Mouse (Mus musculus) embryonic facial prominence, embryonic 15.5 days (tissue): ENCODE results near the gene Bach2. TPM values are rescaled to one million over a fixed set of nuclear protein-coding genes. Genes with fewer than 3 reads are reported as not detected.

ENCODE experiments used
- ATAC-seq: fragments of 200-750 bp; cut with Nextera tagmentation; 2 replicates; pipeline ENCODE4 v1.8.0; 2017; ENCODE audit warnings: low read depth, moderate TSS enrichment; ENCODE audit not compliant: insufficient number of reproducible peaks, low FRiP score, low TSS enrichment
- H3K27ac ChIP-seq: fragments of 300-500 bp; sonication (generic); replicated peaks from 2 replicates; pipeline ENCODE4 v1.5.1; 2015; ENCODE audit warnings: mild to moderate bottlenecking, inconsistent platforms
- H3K27me3 ChIP-seq: fragments of 300-500 bp; sonication (generic); 2 replicates; pipeline ENCODE4 v1.6.1; 2015; ENCODE audit warnings: inconsistent platforms
- H3K36me3 ChIP-seq: fragments of 300-500 bp; sonication (generic); 2 replicates; pipeline ENCODE4 v1.6.1; 2015; ENCODE audit warnings: mild to moderate bottlenecking, inconsistent platforms
- H3K4me1 ChIP-seq: fragments of 300-500 bp; sonication (generic); 2 replicates; pipeline ENCODE4 v1.6.1; 2015; ENCODE audit warnings: inconsistent platforms
- H3K4me2 ChIP-seq: fragments of 300-500 bp; sonication (generic); replicated peaks from 2 replicates; pipeline ENCODE4 v1.6.1; 2015; ENCODE audit warnings: mild to moderate bottlenecking, inconsistent platforms
- H3K4me3 ChIP-seq: fragments of 300-500 bp; sonication (generic); replicated peaks from 2 replicates; pipeline ENCODE4 v1.5.1; 2015; ENCODE audit warnings: mild to moderate bottlenecking, inconsistent platforms
- H3K9ac ChIP-seq: fragments of 300-500 bp; sonication (generic); 2 replicates; pipeline ENCODE4 v1.6.1; 2015; ENCODE audit warnings: inconsistent platforms
- H3K9me3 ChIP-seq: fragments of 300-500 bp; sonication (generic); replicated peaks from 2 replicates; pipeline ENCODE4 v1.6.1; 2016; ENCODE audit warnings: inconsistent platforms
- WGBS: fragments of 180-500 bp; shearing (Covaris S2); methylation state at CpG from one replicate; pipeline ENCODE4 v1.1.7; 2015; 5-methylcytosine and 5-hydroxymethylcytosine counted together
- polyA plus RNA-seq: library from polyadenylated mRNA; unstranded; fragments of >200 nt; fragmentation: Nextera tagmentation; extraction: Ambion mirVana; gene quantifications from 2 replicates; pipeline ENCODE4 v1.2.1, GENCODE M21; 2015

Gene Bach2
- polyA plus RNA-seq, 1 experiment from 2014 or later = 7.2 TPM

DNA sequence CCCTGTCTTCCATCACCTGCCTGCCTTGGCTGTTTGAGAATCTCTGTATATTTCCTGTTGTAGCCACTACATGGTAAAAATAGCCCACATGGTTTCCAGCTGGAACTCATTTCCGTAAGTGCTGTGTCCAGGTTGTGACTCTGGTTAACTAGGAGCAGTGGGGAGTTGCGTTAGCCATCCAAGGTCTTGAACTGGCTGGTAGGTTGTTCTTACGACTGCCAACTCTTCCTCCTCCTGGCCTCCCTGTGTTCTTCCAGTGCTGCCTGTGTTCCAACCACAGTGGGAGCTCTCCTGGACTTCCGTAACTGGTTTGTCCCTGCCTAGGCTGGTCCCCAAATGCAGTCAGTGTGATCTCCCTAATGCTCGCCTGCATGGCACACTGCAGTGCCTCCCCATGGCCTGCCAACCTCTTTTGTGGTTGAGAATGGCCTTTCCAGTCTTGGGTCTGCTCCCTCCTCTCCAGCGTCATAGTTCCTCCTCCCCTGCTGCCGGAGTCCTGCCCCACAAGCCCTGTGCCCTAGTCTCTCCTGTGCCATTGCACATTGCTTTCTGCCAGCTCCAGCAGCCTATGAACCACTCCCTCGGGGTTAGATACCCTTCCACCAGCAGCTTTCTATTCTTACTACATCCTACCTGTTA lies 298.4 kb downstream of the Bach2 start:
- no peak overlapping the region for H3K9ac ChIP-seq
- no peaks in the 10 kb centered on the region for H3K27me3 ChIP-seq
- ATAC-seq = peak; percentile 39; the same call in 1 of the 2 replicates

GRCm38 (mm10) chr4:32538088-32538487 lies 299.5 kb downstream of the Bach2 start:
- Histone ChIP-seq H3K4me3 (no peak overlapping the region), H3K27ac (no peak overlapping the region), H3K4me1 (peaks cover 23% of the 10 kb centered on the region), H3K4me2 (no peak overlapping the region), H3K27me3 (no peaks in the 10 kb centered on the region), H3K9me3 (no peaks in the 10 kb centered on the region), H3K36me3 (no peaks in the 10 kb centered on the region), H3K9ac (no peak overlapping the region)
- 12% methylated on average over 5 of the region's 5 CpGs for WGBS
- ATAC-seq = no peak

More for the DNA sequence above, 298.4 kb downstream of the Bach2 start:
- 0 out of 2 replicates have a peak overlapping the region, but pooled peaks have one; percentile 55 for H3K27ac ChIP-seq
- peaks cover 30% of the 10 kb centered on the region for H3K4me1 ChIP-seq
- WGBS = 54% methylated on average over 8 of the region's 8 CpGs
- H3K9me3 ChIP-seq = no peaks in the 10 kb centered on the region
- no peak overlapping the region for H3K4me2 ChIP-seq
- no peaks in the 10 kb centered on the region for H3K36me3 ChIP-seq
- no peak overlapping the region for H3K4me3 ChIP-seq

DNA sequence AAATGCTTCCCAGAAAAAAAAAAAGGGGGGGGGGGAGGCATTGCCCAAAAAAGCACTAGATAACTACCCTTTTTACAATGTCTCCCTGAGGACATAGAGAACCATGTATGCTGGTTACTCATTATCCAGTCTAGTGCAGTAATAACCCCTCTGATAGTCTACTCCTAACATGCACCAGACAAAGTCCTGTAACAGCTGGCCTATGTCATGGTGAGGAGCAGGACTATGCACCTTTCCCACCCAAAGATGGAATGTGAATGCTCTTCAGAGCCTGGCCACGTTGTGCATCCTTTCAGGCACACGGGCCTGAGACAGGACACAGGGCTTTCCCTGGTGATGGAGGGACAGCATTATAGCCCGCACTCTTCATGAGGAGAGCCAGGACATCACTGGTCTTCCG lies 299.9 kb downstream of the Bach2 start:
- Histone ChIP-seq H3K9me3 (no peaks in the 10 kb centered on the region), H3K4me2 (no peak overlapping the region), H3K4me3 (no peak overlapping the region), H3K9ac (no peak overlapping the region), H3K27ac (no peak overlapping the region), H3K36me3 (no peaks in the 10 kb centered on the region), H3K4me1 (peaks cover 23% of the 10 kb centered on the region), H3K27me3 (no peaks in the 10 kb centered on the region)
- WGBS = 77% methylated on average over 4 of the region's 4 CpGs
- no peak for ATAC-seq

GRCm38 (mm10) chr4:32538987-32539386 lies 300.4 kb downstream of the Bach2 start:
- no peaks in the 10 kb centered on the region for H3K9me3 ChIP-seq
- no peak overlapping the region for H3K4me3 ChIP-seq
- no peaks in the 10 kb centered on the region for H3K27me3 ChIP-seq
- 83% methylated on average over 11 of the region's 11 CpGs for WGBS
- no peak overlapping the region for H3K27ac ChIP-seq
- no peak overlapping the region for H3K9ac ChIP-seq
- no peak for ATAC-seq
- peaks cover 23% of the 10 kb centered on the region for H3K4me1 ChIP-seq
- no peaks in the 10 kb centered on the region for H3K36me3 ChIP-seq
- H3K4me2 ChIP-seq = no peak overlapping the region

DNA sequence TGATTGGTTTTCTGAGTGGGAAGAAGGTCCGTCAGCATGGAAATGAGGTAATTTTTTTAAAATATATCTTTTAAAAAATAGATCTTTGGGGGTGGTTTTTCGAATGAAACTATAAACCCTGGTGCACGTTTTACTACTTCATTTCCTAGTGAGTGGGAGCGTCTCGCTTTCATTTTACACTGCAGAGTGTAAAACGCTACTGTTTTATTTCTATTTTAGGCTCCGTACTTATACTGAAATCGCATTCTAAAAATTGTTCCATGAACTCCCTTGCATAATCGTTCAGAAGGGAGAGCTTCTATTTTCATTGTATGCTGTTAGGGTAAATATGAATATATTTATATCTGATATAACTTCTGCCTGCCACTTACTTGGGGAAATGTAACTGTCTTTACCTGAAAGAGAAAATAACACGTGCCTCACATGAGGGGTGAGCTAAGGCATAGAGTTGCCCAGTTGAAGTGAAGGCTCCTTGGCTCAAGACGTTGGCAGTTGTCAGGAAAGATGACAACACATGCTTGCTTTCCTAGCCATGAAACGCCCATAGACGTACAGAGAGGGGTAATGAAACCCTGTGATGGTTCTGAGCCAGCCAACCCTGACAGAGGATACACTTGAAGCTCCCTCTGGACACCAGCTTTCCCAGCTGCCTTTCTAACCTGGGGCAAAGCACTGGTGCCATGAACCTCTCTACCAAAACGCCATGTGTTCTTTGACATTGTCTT lies 306.4 kb downstream of the Bach2 start:
- WGBS = 80% methylated on average over 14 of the region's 14 CpGs

DNA sequence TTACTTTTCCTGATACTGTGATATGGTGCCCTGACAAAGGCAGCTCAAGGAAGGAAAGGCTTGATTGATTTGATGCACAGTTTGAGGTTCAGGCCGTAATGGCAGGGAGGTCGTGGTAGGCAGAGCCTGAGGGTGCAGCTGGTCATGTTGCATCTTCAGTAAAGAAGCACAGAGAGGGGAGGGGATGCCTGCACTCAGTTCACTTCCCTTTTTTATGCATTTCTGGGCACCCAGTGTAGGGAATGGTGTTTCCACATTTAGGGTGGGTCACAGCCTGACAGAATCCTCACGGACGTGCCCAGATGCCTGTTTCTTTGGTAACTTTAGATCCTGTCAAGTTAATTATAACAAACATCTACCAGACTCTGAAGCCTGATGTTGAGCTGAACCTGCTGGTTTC lies 306.9 kb downstream of the Bach2 start:
- no peak for ATAC-seq
- H3K27ac ChIP-seq = no peak overlapping the region
- H3K4me1 ChIP-seq = no peaks in the 10 kb centered on the region
- no peak overlapping the region for H3K9ac ChIP-seq
- 49% methylated on average over 4 of the region's 4 CpGs for WGBS
- no peaks in the 10 kb centered on the region for H3K9me3 ChIP-seq
- no peak overlapping the region for H3K4me3 ChIP-seq
- H3K27me3 ChIP-seq = no peaks in the 10 kb centered on the region
- no peak overlapping the region for H3K4me2 ChIP-seq
- H3K36me3 ChIP-seq = no peaks in the 10 kb centered on the region

More for the DNA sequence above, 306.4 kb downstream of the Bach2 start:
- Histone ChIP-seq H3K9ac (no peak overlapping the region), H3K27me3 (no peaks in the 10 kb centered on the region), H3K9me3 (no peaks in the 10 kb centered on the region), H3K36me3 (no peaks in the 10 kb centered on the region), H3K4me3 (no peak overlapping the region), H3K4me1 (no peaks in the 10 kb centered on the region), H3K27ac (no peak overlapping the region), H3K4me2 (no peak overlapping the region)
- no peak for ATAC-seq

- Histone ChIP-seq H3K9ac (no peak overlapping the region), H3K4me1 (no peaks in the 10 kb centered on the region), H3K4me2 (no peak overlapping the region), H3K36me3 (no peaks in the 10 kb centered on the region), H3K27ac (no peak overlapping the region), H3K4me3 (no peak overlapping the region), H3K27me3 (no peaks in the 10 kb centered on the region), H3K9me3 (no peaks in the 10 kb centered on the region)
- no peak for ATAC-seq
- WGBS = 72% methylated on average over 1 of the region's 1 CpGs
These were observed 310.5 kb downstream of the Bach2 start for GRCm38 (mm10) chr4:32549150-32549549.

DNA sequence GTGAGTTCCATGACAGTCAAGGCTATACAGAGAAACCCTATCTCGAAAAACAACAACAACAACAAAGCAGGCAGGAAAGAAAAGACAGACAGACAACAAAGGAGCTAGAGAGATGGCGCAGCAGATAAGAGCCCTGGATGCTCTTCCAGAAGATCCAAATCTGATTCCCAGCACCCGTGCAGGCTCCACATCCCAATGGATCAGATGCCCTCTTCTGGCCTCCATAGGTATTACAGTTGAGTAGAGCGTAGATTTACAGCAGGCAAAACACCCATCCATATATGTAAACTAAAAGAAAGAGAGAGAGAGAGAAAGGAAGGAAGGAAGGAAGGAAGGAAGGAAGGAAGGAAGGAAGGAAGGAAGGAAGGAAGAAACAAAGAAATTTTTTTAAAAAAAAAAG lies 312.7 kb downstream of the Bach2 start:
- no peak for ATAC-seq
- 46% methylated on average over 4 of the region's 4 CpGs for WGBS
- no peak overlapping the region for H3K9ac ChIP-seq
- H3K27ac ChIP-seq = no peak overlapping the region
- no peaks in the 10 kb centered on the region for H3K4me1 ChIP-seq
- no peak overlapping the region for H3K4me3 ChIP-seq
- H3K36me3 ChIP-seq = no peaks in the 10 kb centered on the region
- no peak overlapping the region for H3K4me2 ChIP-seq
- H3K9me3 ChIP-seq = no peaks in the 10 kb centered on the region
- no peaks in the 10 kb centered on the region for H3K27me3 ChIP-seq

GRCm38 (mm10) chr4:32555506-32555905 lies 316.9 kb downstream of the Bach2 start:
- no peak overlapping the region for H3K27ac ChIP-seq
- no peaks in the 10 kb centered on the region for H3K36me3 ChIP-seq
- H3K4me2 ChIP-seq = no peak overlapping the region
- H3K27me3 ChIP-seq = no peaks in the 10 kb centered on the region
- H3K4me1 ChIP-seq = no peaks in the 10 kb centered on the region
- 88% methylated on average over 7 of the region's 7 CpGs for WGBS
- ATAC-seq = no peak
- no peak overlapping the region for H3K9ac ChIP-seq
- H3K9me3 ChIP-seq = no peaks in the 10 kb centered on the region
- no peak overlapping the region for H3K4me3 ChIP-seq

DNA sequence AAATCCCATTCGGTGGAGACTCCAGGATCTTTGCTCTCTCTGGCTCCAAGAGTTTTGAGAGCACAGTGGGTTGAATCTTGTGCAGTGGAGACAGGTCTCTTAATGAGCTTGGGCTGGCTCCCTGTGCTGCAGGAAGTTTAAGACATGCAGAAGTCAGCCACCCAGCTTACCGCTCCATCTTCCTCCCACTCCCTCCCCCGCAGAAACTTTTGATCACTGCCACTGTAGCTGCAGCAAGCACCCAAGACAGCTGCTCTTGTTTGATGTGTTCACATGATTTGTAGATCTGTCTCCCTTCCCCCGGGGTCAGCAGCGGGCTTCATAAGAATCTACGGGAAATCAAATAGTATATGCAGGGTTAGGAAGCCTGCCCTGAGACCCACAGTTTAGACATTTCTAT lies 321.6 kb downstream of the Bach2 start:
- Histone ChIP-seq H3K36me3 (peaks cover 10% of the 10 kb centered on the region; the same call in 1 of the 2 replicates), H3K4me3 (no peak overlapping the region), H3K27ac (no peak overlapping the region), H3K9me3 (no peaks in the 10 kb centered on the region), H3K4me1 (no peaks in the 10 kb centered on the region), H3K27me3 (no peaks in the 10 kb centered on the region), H3K4me2 (no peak overlapping the region), H3K9ac (no peak overlapping the region)
- 37% methylated on average over 6 of the region's 6 CpGs for WGBS
- ATAC-seq = no peak

DNA sequence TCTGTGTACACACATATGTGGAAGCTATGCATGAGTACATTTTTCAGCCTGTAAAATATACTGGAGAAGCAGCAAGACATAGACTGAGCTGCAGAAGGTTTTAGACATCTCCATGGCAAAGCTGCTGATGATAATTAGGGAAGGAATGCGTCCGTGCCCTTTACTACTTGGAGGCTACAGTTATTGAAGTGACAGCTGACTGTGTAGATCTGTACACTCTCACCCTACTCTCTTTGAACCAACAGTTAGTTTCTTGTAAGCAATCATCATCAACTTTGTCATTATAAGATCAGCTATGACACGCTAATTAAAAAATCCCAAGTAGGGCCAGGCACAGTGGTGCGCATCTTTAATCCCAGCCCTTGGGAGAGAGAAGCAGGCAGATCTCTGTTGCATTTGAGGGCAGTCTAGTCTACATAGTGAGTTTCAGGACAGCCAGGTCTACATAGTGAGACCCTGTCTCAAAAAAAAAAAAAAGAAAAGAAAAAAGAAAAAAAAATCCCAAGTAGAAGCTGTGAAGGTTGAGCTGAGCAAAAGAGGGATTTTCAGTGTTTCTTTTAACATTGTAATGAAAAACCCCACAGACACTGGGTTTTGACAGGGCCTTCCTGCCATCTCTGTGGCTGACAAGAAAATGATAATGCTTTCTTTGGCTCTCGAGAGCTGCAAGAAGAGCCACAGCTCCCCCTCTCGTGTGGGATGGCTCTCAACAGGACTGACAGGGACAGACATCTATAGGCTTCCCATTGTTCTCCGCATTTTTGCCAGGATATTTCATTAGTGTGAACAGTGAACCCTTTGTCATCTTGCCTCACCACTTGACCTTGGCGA lies 322.3 kb downstream of the Bach2 start:
- no peaks in the 10 kb centered on the region for H3K27me3 ChIP-seq
- WGBS = 42% methylated on average over 8 of the region's 8 CpGs
- no peak overlapping the region for H3K4me2 ChIP-seq
- no peak for ATAC-seq
- no peaks in the 10 kb centered on the region for H3K9me3 ChIP-seq
- H3K4me3 ChIP-seq = no peak overlapping the region
- H3K4me1 ChIP-seq = no peaks in the 10 kb centered on the region
- no peak overlapping the region for H3K27ac ChIP-seq
- H3K9ac ChIP-seq = no peak overlapping the region
- H3K36me3 ChIP-seq = peaks cover 10% of the 10 kb centered on the region; the same call in 1 of the 2 replicates
